Mouse (Mus musculus): Measurements from ENCODE around the gene H6pd. TPM values are rescaled to one million over a fixed set of nuclear protein-coding genes. Genes with fewer than 3 reads are reported as not detected.
A peak's percentile ranks its signal among the peaks of the same experiment; 100 is the strongest.

The H6pd gene
- polyA plus RNA-seq, 1 experiment, result 7.3 TPM

GRCm38 (mm10) chr4:149990954-149991633 is 17.7 kb downstream of the H6pd start:
- Histone ChIP-seq H3K4me1 (ENCODE audit: control insufficient read depth, insufficient read depth, low read length) (peaks cover 14% of the 10 kb centered on the region), H3K36me3 (ENCODE audit: control insufficient read depth, insufficient read depth, low read length) (no peaks in the 10 kb centered on the region), H3K4me3 (ENCODE audit: control insufficient read depth, low read depth, low read length) (no peak overlapping the region), H3K27me3 (ENCODE audit: control insufficient read depth, insufficient read depth, low read length) (no peaks in the 10 kb centered on the region), H3K27ac (ENCODE audit: control insufficient read depth, insufficient read depth, low read depth, low read length) (no peak overlapping the region)
- TF ChIP-seq POLR2A (IDR thresholded peaks at IDR 0.05; ENCODE audit: control insufficient read depth, low read depth, low read length) (no peak), CTCF (IDR thresholded peaks at IDR 0.05; ENCODE audit: control insufficient read depth, insufficient read depth, insufficient replicate concordance, low read depth, low read length) (no peak)

- Histone ChIP-seq H3K4me3 (ENCODE audit: control insufficient read depth, low read depth, low read length) (no peak overlapping the region), H3K4me1 (ENCODE audit: control insufficient read depth, insufficient read depth, low read length) (peaks cover 14% of the 10 kb centered on the region), H3K27me3 (ENCODE audit: control insufficient read depth, insufficient read depth, low read length) (no peaks in the 10 kb centered on the region), H3K36me3 (ENCODE audit: control insufficient read depth, insufficient read depth, low read length) (no peaks in the 10 kb centered on the region), H3K27ac (ENCODE audit: control insufficient read depth, insufficient read depth, low read depth, low read length) (peak overlapping the region; percentile 49)
- no peak for TF ChIP-seq CTCF (IDR thresholded peaks at IDR 0.05; ENCODE audit: control insufficient read depth, insufficient read depth, insufficient replicate concordance, low read depth, low read length)
Observed at GRCm38 (mm10) chr4:149990212-149990953, 18.4 kb downstream of the H6pd start.

- H3K4me1 ChIP-seq (ENCODE audit: control insufficient read depth, insufficient read depth, low read length), result peaks cover 17% of the 10 kb centered on the region
- no peaks in the 10 kb centered on the region for H3K27me3 ChIP-seq (ENCODE audit: control insufficient read depth, insufficient read depth, low read length)
- H3K36me3 ChIP-seq (ENCODE audit: control insufficient read depth, insufficient read depth, low read length), result no peaks in the 10 kb centered on the region
- H3K4me3 ChIP-seq (ENCODE audit: control insufficient read depth, low read depth, low read length), result peak overlapping the region; percentile 20
- H3K27ac ChIP-seq (ENCODE audit: control insufficient read depth, insufficient read depth, low read depth, low read length), result peak overlapping the region; percentile 16; the same call in 1 of the 2 replicates
- TF ChIP-seq CTCF (IDR thresholded peaks at IDR 0.05; ENCODE audit: control insufficient read depth, insufficient read depth, insufficient replicate concordance, low read depth, low read length) (no peak), POLR2A (IDR thresholded peaks at IDR 0.05; ENCODE audit: control insufficient read depth, low read depth, low read length) (no peak)
Observed at GRCm38 (mm10) chr4:149988931-149989556, 19.8 kb downstream of the H6pd start.

- no peak overlapping the region for H3K27ac ChIP-seq (ENCODE audit: control insufficient read depth, insufficient read depth, low read depth, low read length)
- H3K4me1 ChIP-seq (ENCODE audit: control insufficient read depth, insufficient read depth, low read length), result peaks cover 17% of the 10 kb centered on the region
- no peak overlapping the region for H3K4me3 ChIP-seq (ENCODE audit: control insufficient read depth, low read depth, low read length)
- no peaks in the 10 kb centered on the region for H3K36me3 ChIP-seq (ENCODE audit: control insufficient read depth, insufficient read depth, low read length)
- no peaks in the 10 kb centered on the region for H3K27me3 ChIP-seq (ENCODE audit: control insufficient read depth, insufficient read depth, low read length)
- TF ChIP-seq POLR2A (IDR thresholded peaks at IDR 0.05; ENCODE audit: control insufficient read depth, low read depth, low read length), result no peak
- TF ChIP-seq CTCF (IDR thresholded peaks at IDR 0.05; ENCODE audit: control insufficient read depth, insufficient read depth, insufficient replicate concordance, low read depth, low read length), result no peak
Observed at GRCm38 (mm10) chr4:149988301-149988700, 20.5 kb downstream of the H6pd start.

GRCm38 (mm10) chr4:149986671-149987417 is 22.0 kb downstream of the H6pd start:
- H3K4me3 ChIP-seq (ENCODE audit: control insufficient read depth, low read depth, low read length), result no peak overlapping the region
- peaks cover 17% of the 10 kb centered on the region for H3K4me1 ChIP-seq (ENCODE audit: control insufficient read depth, insufficient read depth, low read length)
- H3K36me3 ChIP-seq (ENCODE audit: control insufficient read depth, insufficient read depth, low read length), result no peaks in the 10 kb centered on the region
- H3K27me3 ChIP-seq (ENCODE audit: control insufficient read depth, insufficient read depth, low read length), result no peaks in the 10 kb centered on the region
- TF ChIP-seq POLR2A (IDR thresholded peaks at IDR 0.05; ENCODE audit: control insufficient read depth, low read depth, low read length) (no peak), CTCF (IDR thresholded peaks at IDR 0.05; ENCODE audit: control insufficient read depth, insufficient read depth, insufficient replicate concordance, low read depth, low read length) (no peak)
- H3K27ac ChIP-seq (ENCODE audit: control insufficient read depth, insufficient read depth, low read depth, low read length), result no peak overlapping the region

- Histone ChIP-seq H3K4me1 (ENCODE audit: control insufficient read depth, insufficient read depth, low read length) (peaks cover 8% of the 10 kb centered on the region), H3K27ac (ENCODE audit: control insufficient read depth, insufficient read depth, low read depth, low read length) (no peak overlapping the region)
Observed at GRCm38 (mm10) chr4:149983921-149984645, 24.7 kb downstream of the H6pd start.

More at GRCm38 (mm10) chr4:149983921-149984645, 24.7 kb downstream of the H6pd start:
- TF ChIP-seq POLR2A (IDR thresholded peaks at IDR 0.05; ENCODE audit: control insufficient read depth, low read depth, low read length) (no peak), CTCF (IDR thresholded peaks at IDR 0.05; ENCODE audit: control insufficient read depth, insufficient read depth, insufficient replicate concordance, low read depth, low read length) (no peak)
- H3K4me3 ChIP-seq (ENCODE audit: control insufficient read depth, low read depth, low read length), result no peak overlapping the region
- no peaks in the 10 kb centered on the region for H3K27me3 ChIP-seq (ENCODE audit: control insufficient read depth, insufficient read depth, low read length)
- no peaks in the 10 kb centered on the region for H3K36me3 ChIP-seq (ENCODE audit: control insufficient read depth, insufficient read depth, low read length)

Data from testis, adult 2 months (tissue).